Mouse (Mus musculus): ENCODE measurements at regions not wholly inside any gene's neighbourhood (a gene's known extent, or its start where the extent isn't known, plus 50 kb on each side); places are given as distances from the start of the nearest gene placed in this dataset.

GRCm38 (mm10) chr7:51347521-51347920 lies 163.3 kb upstream of the Ano5 start:
- TF ChIP-seq CTCF (IDR thresholded peaks at IDR 0.05; ENCODE audit: extremely low read depth, insufficient read depth, low read length) (no peak), POLR2A (IDR thresholded peaks at IDR 0.05; ENCODE audit: extremely low read depth, insufficient read depth, low read length) (no peak)

Data from cortical plate, adult 2 months (tissue).